Mouse (Mus musculus): ENCODE results near the gene Sez6. TPM values are rescaled to one million over a fixed set of nuclear protein-coding genes. Genes with fewer than 3 reads are reported as not detected.
A peak's percentile ranks its signal among the peaks of the same experiment; 100 is the strongest.

The Sez6 gene
- polyA plus RNA-seq, 1 experiment from 2014 or later: 110 TPM

GRCm38 (mm10) chr11:77950125-77950685 is 19.6 kb downstream of the Sez6 start:
- DNase-seq (ENCODE audit: low spot score): no peak
- Histone ChIP-seq H3K27me3 (ENCODE audit: control insufficient read depth, insufficient read depth, low read length) (peaks cover 11% of the 10 kb centered on the region; the same call in 1 of the 2 replicates), H3K4me2 (replicated peaks) (no peak overlapping the region), H3K4me1 (replicated peaks; ENCODE audit: control insufficient read depth, insufficient read depth, low read length) (peaks cover 23% of the 10 kb centered on the region), H3K36me3 (replicated peaks; ENCODE audit: control insufficient read depth, insufficient read depth) (peaks cover 10% of the 10 kb centered on the region), H3K27ac (no peak overlapping the region), H3K9me3 (ENCODE audit: control insufficient read depth, low read length) (no peaks in the 10 kb centered on the region), H3K9ac (no peak overlapping the region), H3K4me3 (replicated peaks; ENCODE audit: low read length) (no peak overlapping the region)
- no peak for ATAC-seq (ENCODE audit: low FRiP score)
- WGBS: 27% methylated on average over 12 of the region's 12 CpGs

GRCm38 (mm10) chr11:77950797-77951228 is 20.2 kb downstream of the Sez6 start:
- Histone ChIP-seq H3K9ac (no peak overlapping the region), H3K9me3 (ENCODE audit: control insufficient read depth, low read length) (no peaks in the 10 kb centered on the region), H3K27me3 (ENCODE audit: control insufficient read depth, insufficient read depth, low read length) (peaks cover 11% of the 10 kb centered on the region; the same call in 1 of the 2 replicates), H3K4me2 (replicated peaks) (no peak overlapping the region), H3K4me3 (replicated peaks; ENCODE audit: low read length) (no peak overlapping the region), H3K27ac (no peak overlapping the region), H3K4me1 (replicated peaks; ENCODE audit: control insufficient read depth, insufficient read depth, low read length) (peaks cover 23% of the 10 kb centered on the region), H3K36me3 (replicated peaks; ENCODE audit: control insufficient read depth, insufficient read depth) (peaks cover 10% of the 10 kb centered on the region)
- DNase-seq (ENCODE audit: low spot score): no peak
- peak; percentile 34; the same call in 1 of the 2 replicates for ATAC-seq (ENCODE audit: low FRiP score)
- 64% methylated on average over 5 of the region's 5 CpGs for WGBS

- Histone ChIP-seq H3K9me3 (ENCODE audit: control insufficient read depth, low read length) (no peaks in the 10 kb centered on the region), H3K4me1 (replicated peaks; ENCODE audit: control insufficient read depth, insufficient read depth, low read length) (peaks cover 15% of the 10 kb centered on the region; the same call in 1 of the 2 replicates), H3K36me3 (replicated peaks; ENCODE audit: control insufficient read depth, insufficient read depth) (peaks cover 10% of the 10 kb centered on the region), H3K27me3 (ENCODE audit: control insufficient read depth, insufficient read depth, low read length) (peaks cover 11% of the 10 kb centered on the region; the same call in 1 of the 2 replicates), H3K9ac (no peak overlapping the region), H3K27ac (0 out of 2 replicates have a peak overlapping the region, but pooled peaks have one; percentile 29), H3K4me3 (replicated peaks; ENCODE audit: low read length) (no peak overlapping the region), H3K4me2 (replicated peaks) (no peak overlapping the region)
- no peak for ATAC-seq (ENCODE audit: low FRiP score)
- no peak for DNase-seq (ENCODE audit: low spot score)
- 52% methylated on average over 9 of the region's 9 CpGs for WGBS
Measured at GRCm38 (mm10) chr11:77953671-77954070, 23.1 kb downstream of the Sez6 start.

- DNase-seq (ENCODE audit: low spot score) (no peak), ATAC-seq (ENCODE audit: low FRiP score) (no peak)
- 0 out of 2 replicates have a peak, but pooled peaks cover 9% of the 10 kb centered on the region for H3K27me3 ChIP-seq (ENCODE audit: control insufficient read depth, insufficient read depth, low read length)
- no peaks in the 10 kb centered on the region for H3K9me3 ChIP-seq (ENCODE audit: control insufficient read depth, low read length)
- H3K4me2 ChIP-seq (replicated peaks): no peak overlapping the region
- peaks cover 23% of the 10 kb centered on the region; the same call in 1 of the 2 replicates for H3K4me1 ChIP-seq (replicated peaks; ENCODE audit: control insufficient read depth, insufficient read depth, low read length)
- peaks cover 10% of the 10 kb centered on the region for H3K36me3 ChIP-seq (replicated peaks; ENCODE audit: control insufficient read depth, insufficient read depth)
- H3K27ac ChIP-seq: no peak overlapping the region
- WGBS: 39% methylated on average over 3 of the region's 3 CpGs
- no peak overlapping the region for H3K9ac ChIP-seq
- H3K4me3 ChIP-seq (replicated peaks; ENCODE audit: low read length): no peak overlapping the region
Measured at GRCm38 (mm10) chr11:77956428-77956827, 25.8 kb downstream of the Sez6 start.

GRCm38 (mm10) chr11:77958268-77958667 is 27.7 kb downstream of the Sez6 start:
- Histone ChIP-seq H3K36me3 (replicated peaks; ENCODE audit: control insufficient read depth, insufficient read depth) (peaks cover 10% of the 10 kb centered on the region), H3K4me1 (replicated peaks; ENCODE audit: control insufficient read depth, insufficient read depth, low read length) (peaks cover 23% of the 10 kb centered on the region; the same call in 1 of the 2 replicates), H3K9me3 (ENCODE audit: control insufficient read depth, low read length) (no peaks in the 10 kb centered on the region), H3K9ac (no peak overlapping the region), H3K4me3 (replicated peaks; ENCODE audit: low read length) (no peak overlapping the region), H3K27ac (no peak overlapping the region), H3K4me2 (replicated peaks) (no peak overlapping the region), H3K27me3 (ENCODE audit: control insufficient read depth, insufficient read depth, low read length) (peaks cover 14% of the 10 kb centered on the region)
- 49% methylated on average over 2 of the region's 2 CpGs for WGBS
- ATAC-seq (ENCODE audit: low FRiP score) (no peak; the same call in 1 of the 2 replicates), DNase-seq (ENCODE audit: low spot score) (no peak)

- DNase-seq (ENCODE audit: low spot score) (no peak), ATAC-seq (ENCODE audit: low FRiP score) (no peak)
- peak overlapping the region; percentile 32; the same call in 1 of the 2 replicates for H3K9ac ChIP-seq
- H3K4me2 ChIP-seq (replicated peaks): no peak overlapping the region
- peaks cover 7% of the 10 kb centered on the region for H3K36me3 ChIP-seq (replicated peaks; ENCODE audit: control insufficient read depth, insufficient read depth)
- H3K4me1 ChIP-seq (replicated peaks; ENCODE audit: control insufficient read depth, insufficient read depth, low read length): peaks cover 23% of the 10 kb centered on the region; the same call in 1 of the 2 replicates
- no peak overlapping the region for H3K4me3 ChIP-seq (replicated peaks; ENCODE audit: low read length)
- no peaks in the 10 kb centered on the region for H3K9me3 ChIP-seq (ENCODE audit: control insufficient read depth, low read length)
- peaks cover 14% of the 10 kb centered on the region for H3K27me3 ChIP-seq (ENCODE audit: control insufficient read depth, insufficient read depth, low read length)
- 57% methylated on average over 9 of the region's 9 CpGs for WGBS
- no peak overlapping the region for H3K27ac ChIP-seq
Measured at GRCm38 (mm10) chr11:77958932-77959331, 28.3 kb downstream of the Sez6 start.

GRCm38 (mm10) chr11:77960199-77960598 is 29.6 kb downstream of the Sez6 start:
- no peak overlapping the region for H3K27ac ChIP-seq
- H3K4me2 ChIP-seq (replicated peaks): no peak overlapping the region
- H3K9me3 ChIP-seq (ENCODE audit: control insufficient read depth, low read length): no peaks in the 10 kb centered on the region
- 37% methylated on average over 9 of the region's 9 CpGs for WGBS
- peaks cover 34% of the 10 kb centered on the region for H3K4me1 ChIP-seq (replicated peaks; ENCODE audit: control insufficient read depth, insufficient read depth, low read length)
- H3K27me3 ChIP-seq (ENCODE audit: control insufficient read depth, insufficient read depth, low read length): peaks cover 14% of the 10 kb centered on the region
- no peak overlapping the region for H3K9ac ChIP-seq
- no peak for ATAC-seq (ENCODE audit: low FRiP score)
- H3K36me3 ChIP-seq (replicated peaks; ENCODE audit: control insufficient read depth, insufficient read depth): no peaks in the 10 kb centered on the region; the same call in 1 of the 2 replicates
- no peak overlapping the region for H3K4me3 ChIP-seq (replicated peaks; ENCODE audit: low read length)
- no peak for DNase-seq (ENCODE audit: low spot score)

- 50% methylated on average over 5 of the region's 5 CpGs for WGBS
- H3K27me3 ChIP-seq (ENCODE audit: control insufficient read depth, insufficient read depth, low read length): peaks cover 14% of the 10 kb centered on the region
- no peaks in the 10 kb centered on the region for H3K9me3 ChIP-seq (ENCODE audit: control insufficient read depth, low read length)
- no peaks in the 10 kb centered on the region; the same call in 1 of the 2 replicates for H3K36me3 ChIP-seq (replicated peaks; ENCODE audit: control insufficient read depth, insufficient read depth)
- ATAC-seq (ENCODE audit: low FRiP score) (no peak), DNase-seq (ENCODE audit: low spot score) (no peak)
- no peak overlapping the region for H3K4me3 ChIP-seq (replicated peaks; ENCODE audit: low read length)
- peaks cover 40% of the 10 kb centered on the region for H3K4me1 ChIP-seq (replicated peaks; ENCODE audit: control insufficient read depth, insufficient read depth, low read length)
- H3K4me2 ChIP-seq (replicated peaks): no peak overlapping the region
- H3K9ac ChIP-seq: no peak overlapping the region
- H3K27ac ChIP-seq: no peak overlapping the region
Measured at GRCm38 (mm10) chr11:77960898-77961297, 30.3 kb downstream of the Sez6 start.

- Histone ChIP-seq H3K27ac (no peak overlapping the region), H3K4me3 (replicated peaks; ENCODE audit: low read length) (no peak overlapping the region), H3K9ac (no peak overlapping the region), H3K4me2 (replicated peaks) (no peak overlapping the region), H3K4me1 (replicated peaks; ENCODE audit: control insufficient read depth, insufficient read depth, low read length) (peaks cover 41% of the 10 kb centered on the region), H3K36me3 (replicated peaks; ENCODE audit: control insufficient read depth, insufficient read depth) (no peaks in the 10 kb centered on the region; the same call in 1 of the 2 replicates), H3K27me3 (ENCODE audit: control insufficient read depth, insufficient read depth, low read length) (peaks cover 14% of the 10 kb centered on the region), H3K9me3 (ENCODE audit: control insufficient read depth, low read length) (no peaks in the 10 kb centered on the region)
- ATAC-seq (ENCODE audit: low FRiP score): no peak
- no peak for DNase-seq (ENCODE audit: low spot score)
- 90% methylated on average over 10 of the region's 10 CpGs for WGBS
Measured at GRCm38 (mm10) chr11:77962946-77963345, 32.3 kb downstream of the Sez6 start.

Data from hindbrain, embryonic 14.5 days (tissue).